Mouse (Mus musculus): Measurements from ENCODE around the gene Swi5. TPM values are rescaled to one million over a fixed set of nuclear protein-coding genes. Genes with fewer than 3 reads are reported as not detected.

Gene Swi5
- polyA plus RNA-seq, 1 experiment from 2014 or later: 462 TPM

DNA sequence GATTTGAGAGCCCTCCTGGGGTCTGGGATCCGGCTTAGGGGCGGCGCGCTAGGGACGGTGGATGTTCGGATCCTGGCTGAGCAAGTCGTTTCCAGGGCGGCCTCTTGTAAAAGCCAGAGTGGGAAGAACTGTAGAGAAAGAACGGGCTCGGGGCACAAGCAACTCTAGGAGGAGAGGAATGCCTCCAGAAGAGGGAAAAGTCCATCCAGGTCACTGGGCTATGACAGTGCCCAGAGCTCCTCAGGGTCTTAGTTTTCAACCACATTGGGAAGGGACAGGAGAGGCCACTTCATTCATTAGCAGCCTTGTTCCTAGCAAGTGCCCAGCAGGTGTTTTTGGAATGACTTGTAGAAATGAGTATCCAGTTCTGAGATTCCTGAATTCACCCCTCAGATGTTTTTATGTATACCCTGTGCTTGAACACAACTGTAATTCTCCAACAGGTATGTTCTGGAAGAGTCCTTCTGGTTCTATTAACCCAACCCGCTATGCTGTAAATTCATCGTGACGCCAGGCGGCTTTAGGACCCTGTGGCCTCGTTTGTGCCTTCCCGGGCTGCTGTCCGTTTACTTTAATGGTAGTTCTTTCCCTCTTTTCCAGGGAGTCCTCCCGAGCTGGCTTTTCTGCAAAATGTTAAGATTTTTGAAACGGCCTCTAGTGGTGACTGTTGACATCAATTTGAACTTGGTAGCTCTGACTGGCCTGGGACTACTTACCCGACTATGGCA, 51.0 kb downstream of the Swi5 start:
- Histone ChIP-seq H3K4me3 (replicated peaks) (peak overlapping the region; percentile 74), H3K27me3 (no peaks in the 10 kb centered on the region), H3K4me1 (peaks cover 26% of the 10 kb centered on the region), H3K9ac (peak overlapping the region; percentile 76), H3K36me3 (peaks cover 31% of the 10 kb centered on the region), H3K4me2 (replicated peaks) (peak overlapping the region; percentile 84), H3K27ac (replicated peaks) (peak overlapping the region; percentile 95), H3K9me3 (replicated peaks) (no peaks in the 10 kb centered on the region)
- under 1% methylated on average over 20 of the region's 20 CpGs for WGBS
- no peak for ATAC-seq (ENCODE audit: insufficient number of reproducible peaks, low FRiP score, low TSS enrichment, low read depth)

DNA sequence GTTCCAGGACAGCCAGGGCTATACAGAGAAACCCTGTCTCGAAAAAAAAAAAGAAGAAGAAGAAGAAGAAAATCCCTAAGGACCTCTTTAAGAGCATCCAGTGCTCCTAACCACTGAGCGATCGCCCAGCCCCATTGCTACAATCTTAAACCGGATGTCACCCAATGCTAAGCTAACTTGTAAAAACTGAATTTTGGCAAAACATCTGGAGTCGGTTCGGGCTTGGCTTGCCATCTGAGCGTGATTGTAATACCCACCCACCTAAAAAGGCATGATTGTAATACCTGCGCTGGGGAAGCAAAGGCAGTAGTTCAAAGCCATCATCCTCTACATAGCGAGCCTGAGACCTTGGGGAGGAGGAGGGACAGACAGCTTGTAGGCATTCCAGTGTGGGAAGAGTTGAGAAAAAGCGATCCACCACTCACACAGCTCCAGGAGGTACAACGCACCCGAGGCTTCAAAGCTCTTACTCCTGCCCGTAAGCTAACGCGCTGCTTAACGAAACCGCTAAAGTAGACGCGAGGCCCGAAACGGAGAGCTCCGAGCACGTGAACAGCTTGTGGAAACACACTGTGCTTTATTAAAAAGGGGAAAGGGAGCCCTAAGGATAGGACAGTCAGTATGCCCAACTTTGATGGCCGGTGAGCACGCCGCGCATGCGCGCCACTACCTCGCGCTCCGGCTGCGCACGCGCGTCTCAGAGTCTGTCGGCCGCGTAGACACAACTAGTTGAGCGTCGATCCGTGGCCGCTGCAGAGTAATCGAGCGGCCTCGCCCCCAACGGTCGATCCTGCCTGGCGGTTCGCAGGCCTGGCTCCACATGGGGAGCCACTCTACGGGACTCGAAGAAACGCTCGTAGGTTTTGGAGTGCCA, 51.8 kb downstream of the Swi5 start, which contains the start of gene Pomt1:
TSS of gene Pomt1 (plus strand) at position 705 of the 874 bp plus-strand sequence.
- H3K9me3 ChIP-seq (replicated peaks): no peaks in the 10 kb centered on the region
- H3K27ac ChIP-seq (replicated peaks): peak within 1 kb of the TSS; percentile 95
- H3K4me2 ChIP-seq (replicated peaks): peak within 1 kb of the TSS; percentile 84
- H3K4me1 ChIP-seq: peaks cover 26% of the 10 kb centered on the region
- peak within 1 kb of the TSS; percentile 76 for H3K9ac ChIP-seq
- under 1% methylated on average over 54 of the region's 54 CpGs for WGBS
- H3K27me3 ChIP-seq: no peaks in the 10 kb centered on the region
- H3K4me3 ChIP-seq (replicated peaks): peak within 1 kb of the TSS; percentile 74
- peak; percentile 90 for ATAC-seq (ENCODE audit: insufficient number of reproducible peaks, low FRiP score, low TSS enrichment, low read depth)
- H3K36me3 ChIP-seq: peaks cover 35% of the 10 kb centered on the region

DNA sequence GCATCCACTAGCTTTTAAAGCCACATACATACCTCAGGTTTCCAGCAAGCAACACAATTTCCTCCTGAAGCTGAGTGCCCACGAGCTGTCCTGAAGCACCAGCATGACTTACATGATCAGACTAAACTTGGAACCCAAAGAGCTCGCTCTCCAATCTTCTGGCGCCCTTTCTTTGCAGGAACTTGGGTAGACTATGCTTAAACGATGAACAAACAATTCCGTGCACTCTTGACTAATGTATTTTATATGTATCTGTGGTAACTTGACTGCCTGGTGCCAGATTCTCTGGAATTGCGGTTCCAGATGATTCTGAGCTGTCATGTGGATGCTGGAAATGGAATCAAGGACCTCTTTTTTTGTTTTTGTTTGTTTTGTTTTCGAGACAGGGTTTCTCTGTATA, 52.4 kb downstream of the Swi5 start:
- H3K4me3 ChIP-seq (replicated peaks): peak overlapping the region; percentile 74
- 23% methylated on average over 7 of the region's 7 CpGs for WGBS
- no peak for ATAC-seq (ENCODE audit: insufficient number of reproducible peaks, low FRiP score, low TSS enrichment, low read depth)
- H3K27ac ChIP-seq (replicated peaks): peak overlapping the region; percentile 95
- H3K27me3 ChIP-seq: no peaks in the 10 kb centered on the region
- H3K36me3 ChIP-seq: peaks cover 39% of the 10 kb centered on the region
- no peaks in the 10 kb centered on the region for H3K9me3 ChIP-seq (replicated peaks)
- peak overlapping the region; percentile 71; the same call in 1 of the 2 replicates for H3K9ac ChIP-seq
- peak overlapping the region; percentile 84 for H3K4me2 ChIP-seq (replicated peaks)
- H3K4me1 ChIP-seq: peaks cover 26% of the 10 kb centered on the region

Small RNAs within 50 kb of the gene (microRNA-seq; reads per million reads assigned to microRNA genes)
- gene Gm23363 (ENCODE audit: borderline number of aligned reads) (not detected), gene Mir199b (ENCODE audit: borderline number of aligned reads) (1,371 reads per million, percentile 79 among the genes with 10 or more reads in this experiment)

Other genes with a start within 250 kb of the Swi5 start
- 3.9 and 6.0 TPM in 2 replicates for gene Fam78a, start 203.2 kb downstream of the Swi5 start, polyA plus RNA-seq (2015; fragmentation: Nextera tagmentation; extraction: Ambion mirVana)
- gene Plpp7, start 192.5 kb downstream of the Swi5 start, polyA plus RNA-seq (2015; fragmentation: Nextera tagmentation; extraction: Ambion mirVana): 9.4 and 10.0 TPM in 2 replicates
- gene Prrc2b, start 137.0 kb downstream of the Swi5 start, polyA plus RNA-seq (2015; fragmentation: Nextera tagmentation; extraction: Ambion mirVana): 54.0 and 56.2 TPM in 2 replicates
- gene Pomt1, start 51.5 kb downstream of the Swi5 start, polyA plus RNA-seq (2015; fragmentation: Nextera tagmentation; extraction: Ambion mirVana): 25.1 and 26.3 TPM in 2 replicates
- 66.9 and 67.1 TPM in 2 replicates for gene Uck1, start 27.9 kb downstream of the Swi5 start, polyA plus RNA-seq (2015; fragmentation: Nextera tagmentation; extraction: Ambion mirVana)
- gene Golga2, start 691 bp downstream of the Swi5 start, polyA plus RNA-seq (2015; fragmentation: Nextera tagmentation; extraction: Ambion mirVana): 31.6 and 33.9 TPM in 2 replicates
- 54.6 and 57.3 TPM in 2 replicates for gene Ciz1, start 64.3 kb upstream of the Swi5 start, polyA plus RNA-seq (2015; fragmentation: Nextera tagmentation; extraction: Ambion mirVana)
- gene Dnm1, start 65.3 kb upstream of the Swi5 start, polyA plus RNA-seq (2015; fragmentation: Nextera tagmentation; extraction: Ambion mirVana): 30.7 and 31.5 TPM in 2 replicates
- 71.6 and 71.9 TPM in 2 replicates for gene 1110008P14Rik, start 93.9 kb upstream of the Swi5 start, polyA plus RNA-seq (2015; fragmentation: Nextera tagmentation; extraction: Ambion mirVana)
- gene Lcn2, start 100.2 kb upstream of the Swi5 start, polyA plus RNA-seq (2015; fragmentation: Nextera tagmentation; extraction: Ambion mirVana): 5.6 and 6.5 TPM in 2 replicates
- 28.3 and 29.8 TPM in 2 replicates for gene Ptges2, start 107.8 kb upstream of the Swi5 start, polyA plus RNA-seq (2015; fragmentation: Nextera tagmentation; extraction: Ambion mirVana)
- gene Naif1, start 162.4 kb upstream of the Swi5 start, polyA plus RNA-seq (2015; fragmentation: Nextera tagmentation; extraction: Ambion mirVana): 6.2 and 6.5 TPM in 2 replicates
- 20.8 and 22.1 TPM in 2 replicates for gene Slc25a25, start 163.4 kb upstream of the Swi5 start, polyA plus RNA-seq (2015; fragmentation: Nextera tagmentation; extraction: Ambion mirVana)
- gene Fam102a, start 247.3 kb upstream of the Swi5 start, polyA plus RNA-seq (2015; fragmentation: Nextera tagmentation; extraction: Ambion mirVana): 19.5 and 21.0 TPM in 2 replicates